Mouse (Mus musculus): ENCODE measurements around the gene Gm2115.

The Gm2115 gene

DNA sequence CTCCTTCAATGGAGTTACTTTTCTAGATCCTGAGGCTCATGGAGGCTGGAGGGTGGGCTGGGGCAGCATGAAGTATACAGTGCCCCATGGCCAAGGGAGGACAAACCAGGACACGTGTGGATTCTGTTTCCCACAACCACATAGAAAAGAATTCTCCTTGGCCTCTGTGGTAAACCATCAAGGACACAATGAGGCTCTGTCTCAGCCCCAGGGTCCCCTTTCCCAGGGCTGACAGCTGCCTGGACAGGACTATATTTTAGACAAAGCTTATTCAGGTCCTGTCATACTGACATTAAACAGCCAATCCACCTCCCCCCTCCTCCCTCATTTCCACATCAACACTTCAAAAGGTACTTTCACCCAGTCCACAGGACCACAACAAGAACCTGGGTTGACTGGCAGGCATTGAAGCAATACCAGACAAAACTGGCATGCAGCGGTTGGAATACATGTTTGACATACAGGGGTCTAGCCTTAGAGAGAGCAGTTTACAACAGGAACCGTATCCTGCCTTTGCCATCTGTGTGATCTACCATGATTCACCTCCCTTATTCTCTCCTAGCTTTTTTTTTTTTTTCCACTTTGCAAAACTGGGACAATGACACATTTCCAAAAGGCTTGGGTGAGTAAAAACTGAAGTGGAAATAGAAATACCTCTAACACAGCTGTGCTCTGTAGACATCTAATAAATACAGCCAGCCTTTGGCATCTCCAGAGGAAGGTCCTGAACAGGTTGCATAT lies 57.8 kb downstream of the Gm2115 start:
- no peak for DNase-seq (ENCODE audit: low read depth in 2 of 2, low spot score in 2 of 2)

DNA sequence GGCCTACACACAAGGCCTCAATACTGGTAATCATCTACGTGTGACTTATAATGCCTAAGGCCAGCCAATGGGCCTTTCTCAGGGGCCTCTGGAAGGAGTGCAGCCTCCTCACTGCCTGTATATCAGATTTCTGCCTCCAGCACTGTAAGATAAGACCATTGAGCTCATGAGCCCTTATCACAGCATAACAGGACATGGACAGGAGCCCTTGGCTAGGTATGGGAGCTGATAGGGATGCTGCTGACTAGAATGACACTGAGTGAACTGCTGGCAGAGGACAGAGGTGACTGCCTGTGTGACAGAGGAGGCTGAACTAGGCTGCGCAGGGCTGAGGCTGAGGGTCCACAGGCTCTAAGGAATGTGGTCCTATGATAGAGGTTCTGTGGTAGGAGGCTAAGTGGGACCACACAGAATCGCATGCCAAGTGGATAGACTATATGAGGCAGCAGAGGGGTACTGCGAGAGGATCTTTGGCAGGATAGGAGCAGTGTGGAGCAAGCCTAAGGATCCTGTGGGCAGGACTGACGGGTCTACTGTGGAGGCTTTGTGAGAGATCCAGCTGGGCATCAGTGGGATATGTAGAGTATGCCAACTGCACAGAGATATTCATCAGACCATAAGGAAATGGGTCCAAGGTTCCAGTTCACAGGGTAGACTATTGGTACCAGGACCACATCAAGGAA lies 58.5 kb downstream of the Gm2115 start:
- no peak for DNase-seq (ENCODE audit: low read depth in 2 of 2, low spot score in 2 of 2)

DNA sequence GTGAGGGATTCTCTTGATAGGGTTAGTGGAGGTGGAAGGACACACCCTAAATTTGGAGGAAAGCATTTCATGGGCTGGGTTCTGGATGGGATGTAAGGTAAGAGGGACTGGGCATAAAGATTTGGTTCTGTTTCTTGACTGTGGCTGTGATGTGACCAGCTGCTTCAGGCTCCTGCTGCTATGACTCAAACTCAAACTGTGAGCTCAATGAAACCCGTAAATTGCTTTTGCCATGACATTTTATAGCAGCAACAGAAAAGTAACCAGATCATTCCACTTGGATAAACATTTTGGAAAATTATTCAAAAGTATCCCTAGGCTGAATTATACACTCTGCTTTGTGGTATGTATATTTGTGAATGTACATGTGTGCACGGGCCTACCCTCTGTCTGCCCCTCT lies 61.9 kb downstream of the Gm2115 start:
- DNase-seq (ENCODE audit: low read depth in 2 of 2, low spot score in 2 of 2) = no peak

- no peak for DNase-seq (ENCODE audit: low read depth in 2 of 2, low spot score in 2 of 2)
Observed at GRCm38 (mm10) chr7:84591347-84591746, 62.6 kb downstream of the Gm2115 start.

- peak; percentile 40 to 57 for DNase-seq (ENCODE audit: low read depth in 2 of 2, low spot score in 2 of 2)
Observed at GRCm38 (mm10) chr7:84594087-84594916, 65.5 kb downstream of the Gm2115 start.

- no peak for DNase-seq (ENCODE audit: low read depth in 2 of 2, low spot score in 2 of 2)
Observed at GRCm38 (mm10) chr7:84594917-84595303, 66.2 kb downstream of the Gm2115 start.

DNA sequence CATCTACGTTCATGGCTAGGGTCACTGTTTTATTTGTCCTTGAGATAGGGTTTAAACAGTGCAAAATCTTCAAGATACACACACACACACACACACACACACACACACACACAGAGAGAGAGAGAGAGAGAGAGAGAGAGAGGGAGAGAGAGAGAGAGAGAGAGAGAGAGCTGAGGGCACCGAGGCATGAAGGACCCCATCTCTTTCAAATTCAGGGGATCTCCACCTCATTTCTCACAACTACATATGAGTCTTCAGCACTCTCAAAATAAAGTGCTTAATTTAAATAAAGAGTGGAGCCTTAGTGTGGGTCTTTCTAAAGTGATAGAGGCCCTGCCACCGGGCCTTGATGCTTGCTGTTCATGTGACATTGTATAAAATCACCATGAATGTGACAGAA lies 67.2 kb downstream of the Gm2115 start:
- DNase-seq (ENCODE audit: low read depth in 2 of 2, low spot score in 2 of 2) = no peak

- DNase-seq (ENCODE audit: low read depth in 2 of 2, low spot score in 2 of 2) = no peak
Observed at GRCm38 (mm10) chr7:84596633-84597032, 67.9 kb downstream of the Gm2115 start.

DNA sequence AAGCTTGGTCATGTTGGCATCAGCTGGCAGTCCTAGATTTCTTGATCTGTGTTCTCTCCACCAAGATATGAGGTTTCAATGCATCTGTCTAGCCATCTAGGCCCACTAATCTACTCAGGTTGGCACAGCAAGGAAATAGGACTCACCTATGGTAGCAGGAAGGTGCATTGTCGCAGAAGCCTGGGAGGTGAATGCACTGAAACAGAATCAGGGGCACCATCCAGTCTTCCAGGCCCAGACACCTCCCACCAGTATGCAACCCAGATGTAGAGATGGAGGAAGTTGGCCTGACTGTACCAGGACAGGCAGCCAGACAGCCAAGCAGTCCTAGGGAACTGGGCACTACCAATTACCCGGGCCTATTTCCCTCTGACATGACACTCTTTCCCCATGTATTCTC lies 71.9 kb downstream of the Gm2115 start:
- no peak for DNase-seq (ENCODE audit: low read depth in 2 of 2, low spot score in 2 of 2)

DNA sequence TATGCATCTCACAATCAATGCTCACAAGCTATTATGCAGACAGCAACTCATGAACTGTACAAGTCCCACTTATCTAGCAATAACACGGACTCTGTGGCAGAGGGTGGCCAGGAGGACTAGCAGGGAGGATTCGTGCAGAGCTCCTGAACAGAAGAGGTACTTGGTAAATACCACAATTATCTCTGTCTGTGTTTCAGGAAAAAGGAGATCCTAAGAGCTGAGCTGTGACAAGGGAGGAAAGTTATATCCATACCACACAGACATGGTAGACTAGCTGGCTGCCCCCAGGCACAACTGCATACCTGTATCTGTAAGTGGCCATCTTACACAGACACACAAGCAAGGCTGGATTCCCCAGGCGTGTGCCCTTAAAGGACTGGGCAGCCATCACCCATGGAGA lies 72.6 kb downstream of the Gm2115 start:
- DNase-seq (ENCODE audit: low read depth in 2 of 2, low spot score in 2 of 2) = no peak

DNA sequence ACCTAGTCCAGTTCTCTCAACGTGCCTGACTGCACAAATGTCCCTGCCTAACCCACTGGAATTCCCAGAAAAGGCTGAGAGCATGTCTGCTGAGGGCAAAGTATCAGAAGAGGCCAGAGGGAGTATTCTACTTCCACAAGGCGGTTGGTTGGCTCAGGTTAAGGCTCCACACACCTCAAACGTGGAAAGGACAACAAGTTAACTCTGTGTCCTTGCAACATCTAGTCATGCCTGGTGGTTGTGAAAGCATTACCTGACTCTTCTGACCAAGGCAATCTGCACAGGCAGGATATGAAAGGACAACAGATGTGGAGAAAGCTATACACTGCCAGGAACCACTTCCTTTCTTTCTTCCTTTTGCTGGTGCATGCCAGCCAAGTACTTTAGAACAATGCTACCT lies 75.7 kb downstream of the Gm2115 start:
- no peak for DNase-seq (ENCODE audit: low read depth in 2 of 2, low spot score in 2 of 2)

DNA sequence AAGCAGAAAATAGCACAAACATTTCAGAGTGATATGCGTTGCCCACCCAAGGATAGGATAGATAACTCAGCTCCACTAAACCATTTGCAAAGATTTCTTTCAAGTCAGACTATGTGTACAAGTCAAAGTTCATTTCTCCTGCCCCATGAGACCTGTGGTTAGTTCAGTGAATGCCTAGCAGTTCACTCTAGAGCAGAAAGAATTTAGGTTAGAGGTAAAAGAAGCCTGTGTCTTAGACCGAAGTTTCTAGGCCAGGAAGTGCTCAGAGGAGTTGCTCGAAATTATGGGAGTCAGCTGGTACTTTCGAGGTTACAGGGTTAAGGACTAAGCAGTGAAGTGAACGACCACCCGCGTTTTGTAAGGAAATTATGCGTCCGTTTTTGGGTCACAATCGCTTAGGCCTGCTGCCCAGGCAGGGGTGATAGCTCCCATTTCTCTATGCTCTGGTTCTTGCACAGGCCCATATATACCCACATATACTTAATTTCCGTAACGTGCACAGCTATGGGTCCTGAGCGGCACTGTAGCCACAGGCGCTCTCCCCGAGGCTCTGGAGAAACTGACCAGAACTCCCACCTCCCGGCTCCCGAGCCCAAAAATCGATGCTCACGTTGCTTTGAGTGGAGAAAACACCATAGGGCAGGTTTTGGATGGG lies 76.4 kb downstream of the Gm2115 start:
- no peak for DNase-seq (ENCODE audit: low read depth in 2 of 2, low spot score in 2 of 2)

- peak in 1 of 2 experiments; percentile 24 for DNase-seq (ENCODE audit: low read depth in 2 of 2, low spot score in 2 of 2)
Observed at GRCm38 (mm10) chr7:84605704-84606292, 77.0 kb downstream of the Gm2115 start.

- no peak for DNase-seq (ENCODE audit: low read depth in 2 of 2, low spot score in 2 of 2)
Observed at GRCm38 (mm10) chr7:84606293-84606749, 77.6 kb downstream of the Gm2115 start, which contains the start of gene Fah. Gene Fah, minus strand, starts transcription at chr7:84606722.

GRCm38 (mm10) chr7:84611609-84612008 lies 82.9 kb downstream of the Gm2115 start:
- no peak for DNase-seq (ENCODE audit: low read depth in 2 of 2, low spot score in 2 of 2)

DNA sequence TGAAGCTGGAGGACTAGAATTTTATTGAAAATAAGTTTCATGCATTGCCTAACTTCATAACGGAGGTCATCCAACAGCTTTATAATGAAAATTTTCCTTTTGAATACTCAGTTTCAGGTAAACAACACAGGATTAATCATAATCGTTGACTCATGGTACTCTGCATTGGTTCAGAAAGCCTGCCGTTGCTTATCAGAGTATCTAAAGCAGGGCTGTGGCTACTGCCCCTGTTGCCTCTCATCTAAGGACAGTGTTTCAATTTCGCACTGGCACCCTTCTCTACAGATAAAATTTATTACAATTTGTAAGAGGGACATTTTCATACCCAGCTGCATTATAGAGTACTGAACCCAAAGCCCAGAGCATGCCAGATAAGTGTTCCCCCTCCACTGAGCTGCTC lies 83.7 kb downstream of the Gm2115 start:
- no peak for DNase-seq (ENCODE audit: low read depth in 2 of 2, low spot score in 2 of 2)

- DNase-seq (ENCODE audit: low read depth in 2 of 2, low spot score in 2 of 2) = no peak
Observed at GRCm38 (mm10) chr7:84618951-84619350, 90.2 kb downstream of the Gm2115 start.

- DNase-seq (ENCODE audit: low read depth in 2 of 2, low spot score in 2 of 2) = no peak
Observed at GRCm38 (mm10) chr7:84620956-84621355, 92.2 kb downstream of the Gm2115 start.

- DNase-seq (ENCODE audit: low read depth in 2 of 2, low spot score in 2 of 2) = no peak
Observed at GRCm38 (mm10) chr7:84623718-84624117, 95.0 kb downstream of the Gm2115 start.

DNA sequence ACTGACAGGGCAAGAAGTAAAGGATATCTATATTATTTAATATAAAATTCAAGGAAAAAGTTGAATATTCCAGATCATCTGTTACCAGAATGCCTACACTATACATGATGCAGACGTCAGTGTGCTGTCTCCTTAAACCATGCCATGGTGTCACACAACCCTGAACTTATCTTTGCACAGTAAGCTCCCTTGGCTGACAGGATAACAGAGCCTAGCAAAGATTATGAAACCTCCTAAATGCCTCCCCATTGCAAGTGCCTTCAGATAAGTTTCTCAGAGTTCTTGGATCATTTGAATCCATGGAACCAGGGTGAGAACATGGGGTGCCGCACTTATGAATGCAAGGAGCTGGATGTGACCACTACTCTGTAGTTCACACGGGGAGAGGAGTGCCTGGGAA lies 103.1 kb downstream of the Gm2115 start:
- DNase-seq (ENCODE audit: low read depth in 2 of 2, low spot score in 2 of 2) = no peak
